Mouse (Mus musculus) mouse trophoblast stem cell (cell line): Measurements from ENCODE around the gene Fgr.

Experiments used
- in situ Hi-C, 2 experiments: fragments of 300-500 bp; cut with MseI, MboI; formaldehyde crosslinking; loops; 2 replicates in 1 of 2; 3 replicates in 1 of 2; pipeline ENCODE4 v1.15.1; 2025

The Fgr gene

DNA sequence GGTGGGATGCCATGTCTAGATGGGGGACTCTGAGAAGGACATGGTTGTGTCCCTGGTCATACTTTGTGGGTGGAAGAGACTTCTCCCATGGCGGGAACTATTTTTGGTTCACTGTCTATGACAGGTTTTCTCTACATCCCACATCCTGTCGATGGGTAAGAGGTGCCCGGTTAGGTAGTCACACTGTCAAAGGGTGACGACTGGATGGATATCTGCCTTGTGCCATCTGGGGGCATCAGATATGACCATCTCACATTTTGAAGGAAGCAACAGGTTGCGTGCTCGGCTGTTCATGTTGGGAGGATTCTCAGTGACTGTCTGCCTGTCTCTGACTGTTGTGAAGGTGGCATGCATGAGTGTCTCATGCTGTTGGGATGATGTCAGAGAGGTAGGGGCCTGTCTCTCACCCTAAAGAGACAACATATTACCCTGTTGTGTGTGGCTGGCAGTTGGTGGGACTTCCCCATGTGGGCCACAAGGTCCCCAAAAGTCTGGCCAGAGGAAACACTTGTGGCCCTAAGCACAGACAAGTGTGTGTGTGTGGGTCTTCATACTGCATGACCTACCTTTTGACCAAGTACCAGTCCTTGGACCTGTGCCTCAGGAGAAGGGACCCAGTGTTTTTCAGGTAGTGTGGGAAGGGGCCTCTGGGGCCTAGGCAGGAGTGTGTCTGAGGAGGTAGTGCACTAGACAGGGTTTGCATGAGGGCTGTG lies 77.1 kb downstream of the Fgr start:
- in situ Hi-C loops: no loop called here

DNA sequence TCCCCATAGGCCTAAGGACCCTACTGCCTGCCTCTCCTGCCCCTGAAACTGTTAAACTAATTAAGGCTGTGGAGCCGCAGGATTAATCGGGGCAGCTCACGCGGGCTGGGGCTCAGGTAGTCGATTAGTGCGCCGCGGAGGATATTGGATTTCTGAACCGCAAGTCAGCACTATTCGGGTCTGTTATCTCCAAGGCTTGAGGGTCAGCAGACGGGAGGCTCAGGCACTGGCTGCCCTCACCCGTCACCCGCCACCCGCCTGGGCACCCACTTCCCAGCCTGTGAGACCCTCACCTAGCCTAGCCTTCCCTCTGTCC lies 77.6 kb downstream of the Fgr start:
- in situ Hi-C loops: no loop called here
